In the genomic region with DNA sequence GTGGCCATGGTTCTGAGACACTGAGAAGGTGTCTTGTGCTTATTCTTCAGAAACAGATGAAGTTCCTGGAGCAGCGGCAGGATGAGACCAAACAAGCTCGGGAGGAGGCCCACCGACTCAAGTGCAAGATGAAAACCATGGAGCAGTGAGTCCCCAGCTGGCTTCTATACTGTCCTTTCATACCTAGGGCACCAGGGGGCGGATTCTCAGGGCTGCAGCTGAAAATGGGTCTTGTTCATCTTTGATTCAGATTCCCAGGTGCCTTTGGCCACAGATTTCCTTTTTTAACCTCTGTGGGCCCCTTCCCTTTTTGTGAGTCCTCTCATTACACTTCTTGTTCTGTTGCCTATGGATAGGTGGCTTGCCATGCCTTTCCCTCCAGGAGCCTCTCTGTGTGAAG, we compare ENCODE assay signal across 13 mouse cellular contexts. TPM values are rescaled to one million over a fixed set of nuclear protein-coding genes. Genes with fewer than 3 reads are reported as not detected.
A peak's percentile ranks its signal among the peaks of the same experiment; 100 is the strongest.
DNase-seq lines count a peak whose midpoint lies in the region; ATAC-seq and TF ChIP-seq lines count a peak whose summit lies in the region.
"Had no signal": no experiment of that assay in that cellular context is flagged by ENCODE, and none has a peak within 500 bp of the region (broad histone marks: within the 10 kb centered on the region; RNA-seq: fewer than 3 reads in every experiment).

No protein-coding gene starts in this region.

- DNase-seq in heart, adult 2 months, result no peak
- DNase-seq in heart, postnatal 4 days, result no peak
- DNase-seq in thymus, postnatal 14 days, result peak; percentile 29
- no peak for DNase-seq in thymus, postnatal 36 days
- DNase-seq in stomach, postnatal 0 days (ENCODE audit: low spot score), result no peak
- DNase-seq in right cerebral cortex, postnatal 4 days, result no peak
- DNase-seq in cerebellum, postnatal 25 days, result no peak
- DNase-seq: lung, postnatal 10 days had no signal

- H3K4me2 ChIP-seq in stomach, postnatal 0 days (replicated peaks; ENCODE audit: low read depth), result no peak overlapping the region
- H3K4me2 ChIP-seq: kidney, embryonic 15.5 days had no signal

- TF ChIP-seq POLR2A in heart, adult 2 months (IDR thresholded peaks at IDR 0.05; ENCODE audit: insufficient read depth, low read depth, low read length), result no peak

- peaks cover 4% of the 10 kb centered on the region for H3K4me1 ChIP-seq in heart, adult 2 months (ENCODE audit: control insufficient read depth, insufficient read depth, low read length)
- H3K4me1 ChIP-seq in stomach, postnatal 0 days (replicated peaks; ENCODE audit: control insufficient read depth, insufficient read depth), result no peaks in the 10 kb centered on the region

- no peaks in the 10 kb centered on the region for H3K36me3 ChIP-seq in heart, adult 2 months (ENCODE audit: control insufficient read depth, insufficient read depth, low read length)
- no peaks in the 10 kb centered on the region for H3K36me3 ChIP-seq in stomach, postnatal 0 days (ENCODE audit: control insufficient read depth, insufficient read depth, low read length)

- H3K4me3 ChIP-seq in heart, adult 2 months, result no peak overlapping the region
- H3K4me3 ChIP-seq in stomach, postnatal 0 days (ENCODE audit: low read depth, low read length), result no peak overlapping the region
- H3K4me3 ChIP-seq: kidney, embryonic 15.5 days had no signal

- ATAC-seq in hematopoietic stem cell, adult 5-6 weeks (replicated peaks in 1 of 2; ENCODE audit: insufficient read depth in 1 of 2, low FRiP score in 2 of 2, low TSS enrichment in 1 of 2, low read depth in 1 of 2, poor library complexity in 2 of 2, severe bottlenecking in 2 of 2), result peak; percentile 58 to 75
- no peak for ATAC-seq in stomach, postnatal 0 days (ENCODE audit: low FRiP score, low TSS enrichment)

- no peaks in the 10 kb centered on the region for H3K9me3 ChIP-seq in stomach, postnatal 0 days (ENCODE audit: control insufficient read depth, low read length)
- H3K9me3 ChIP-seq: G1E; kidney, embryonic 15.5 days had no signal

- 79% methylated on average over 4 of the region's 4 CpGs for WGBS in heart, adult 2 months
- 75% methylated on average over 4 of the region's 4 CpGs for WGBS in stomach, postnatal 0 days

- no peak for TF ChIP-seq EP300 in heart, adult 2 months (IDR thresholded peaks at IDR 0.05; ENCODE audit: insufficient read depth, low read depth, low read length)
- no peak for TF ChIP-seq EP300 in stomach, postnatal 0 days (optimal IDR thresholded peaks at IDR 0.05)

- H3K9ac ChIP-seq in heart, adult 2 months (ENCODE audit: low read depth, low read length), result no peak overlapping the region
- H3K9ac ChIP-seq in stomach, postnatal 0 days (ENCODE audit: low read length), result no peak overlapping the region
- H3K9ac ChIP-seq: kidney, embryonic 15.5 days had no signal

- peak; percentile 31 for TF ChIP-seq CTCF in heart, adult 2 months (IDR thresholded peaks at IDR 0.05)
- TF ChIP-seq CTCF in stomach, postnatal 0 days (IDR thresholded peaks at IDR 0.05; ENCODE audit: low read depth), result peak; percentile 58

- intact Hi-C loops in heart, adult 2 months (cut with DNase I), result loop anchor here (5.0 kb wide), 1 partner anchor 41 kb away; a partner anchor contains a TSS

- no peaks in the 10 kb centered on the region for H3K27me3 ChIP-seq in heart, adult 2 months (ENCODE audit: control insufficient read depth, insufficient read depth, low read length)
- no peaks in the 10 kb centered on the region for H3K27me3 ChIP-seq in stomach, postnatal 0 days (ENCODE audit: control insufficient read depth, insufficient read depth, low read length)
- H3K27me3 ChIP-seq: kidney, embryonic 15.5 days had no signal

- no peaks in the 10 kb centered on the region for H3K79me2 ChIP-seq in heart, adult 2 months (replicated peaks; ENCODE audit: control insufficient read depth, insufficient read depth, low read length)

- no peak overlapping the region for H3K27ac ChIP-seq in heart, adult 2 months
- no peak overlapping the region for H3K27ac ChIP-seq in stomach, postnatal 0 days (replicated peaks)
- H3K27ac ChIP-seq: kidney, embryonic 15.5 days had no signal

RNA-seq across cellular contexts. Expression of a gene that starts 11.0 kb away (rescaled TPM):
- 1 to 10 TPM in 1 of 2 experiments, under 1 TPM in 1; 0.70 to 1.2 TPM for total RNA-seq in heart, adult 2 months (2021)
- 0.20 and 0.37 TPM in 2 replicates for polyA plus RNA-seq in heart, adult 2 months (2012; rRNA removed)
- 10 to 100 TPM in 1 of 2 experiments, 1 to 10 TPM in 1; 7.4 to 10.5 TPM for total RNA-seq in heart, postnatal 4 days (2021)
- 19.3 and 40.1 TPM in 2 replicates for total RNA-seq in hematopoietic stem cell, adult 5-6 weeks (2017)
- polyA plus RNA-seq in stomach, postnatal 0 days (2015; fragmentation: Nextera tagmentation; extraction: Ambion mirVana), result 4.8 and 5.7 TPM in 2 replicates

RNA-seq across cellular contexts. Expression of a gene that starts 14.4 kb away (rescaled TPM):
- 10 to 100 TPM; 13.4 to 15.7 TPM for total RNA-seq in heart, adult 2 months (2021)
- polyA plus RNA-seq in heart, adult 2 months (2012; rRNA removed), result 53.2 and 59.0 TPM in 2 replicates
- 10 to 100 TPM; 13.6 to 13.9 TPM for total RNA-seq in heart, postnatal 4 days (2021)
- 103 and 121 TPM in 2 replicates for total RNA-seq in hematopoietic stem cell, adult 5-6 weeks (2017)
- 24.7 and 28.9 TPM in 2 replicates for polyA plus RNA-seq in stomach, postnatal 0 days (2015; fragmentation: Nextera tagmentation; extraction: Ambion mirVana)

RNA-seq across cellular contexts. Expression of a gene that starts 21.9 kb away (rescaled TPM):
- total RNA-seq in heart, adult 2 months (2021), result not detected
- polyA plus RNA-seq in heart, adult 2 months (2012; rRNA removed), result 0.32 and 1.2 TPM in 2 replicates
- 1 to 10 TPM in 1 of 2 experiments, under 1 TPM in 1; 0.72 to 1.2 TPM for total RNA-seq in heart, postnatal 4 days (2021)
- total RNA-seq in hematopoietic stem cell, adult 5-6 weeks (2017), result 2.2 and 2.3 TPM in 2 replicates
- 0.69 and 0.87 TPM in 2 replicates for polyA plus RNA-seq in stomach, postnatal 0 days (2015; fragmentation: Nextera tagmentation; extraction: Ambion mirVana)
- total RNA-seq: left cerebral cortex, postnatal 36 days; neutrophil, adult 5-6 weeks had no signal

RNA-seq across cellular contexts. Expression of a gene that starts 24.8 kb away (rescaled TPM):
- total RNA-seq in heart, adult 2 months (2021), result 1 to 10 TPM; 4.8 to 8.3 TPM
- 12.6 and 15.7 TPM in 2 replicates for polyA plus RNA-seq in heart, adult 2 months (2012; rRNA removed)
- total RNA-seq in heart, postnatal 4 days (2021), result 10 to 100 TPM; 24.8 to 27.7 TPM
- 49.9 and 50.4 TPM in 2 replicates for total RNA-seq in hematopoietic stem cell, adult 5-6 weeks (2017)
- 25.9 and 27.6 TPM in 2 replicates for polyA plus RNA-seq in stomach, postnatal 0 days (2015; fragmentation: Nextera tagmentation; extraction: Ambion mirVana)

RNA-seq across cellular contexts. Expression of a gene that starts 25.5 kb away (rescaled TPM):
- not detected for total RNA-seq in heart, adult 2 months (2021)
- polyA plus RNA-seq in heart, adult 2 months (2012; rRNA removed), result 0.02 and 0.06 TPM in 2 replicates
- not detected for total RNA-seq in heart, postnatal 4 days (2021)
- total RNA-seq in hematopoietic stem cell, adult 5-6 weeks (2017), result 0.25 and 0.38 TPM in 2 replicates
- 0.62 and 0.94 TPM in 2 replicates for polyA plus RNA-seq in stomach, postnatal 0 days (2015; fragmentation: Nextera tagmentation; extraction: Ambion mirVana)
- total RNA-seq: neutrophil, adult 5-6 weeks had no signal
- polyA plus RNA-seq: G1E had no signal
